Mouse (Mus musculus) liver, embryonic 15.5 days (tissue): ENCODE measurements around the gene Tbc1d30. TPM values are rescaled to one million over a fixed set of nuclear protein-coding genes. Genes with fewer than 3 reads are reported as not detected.

Experiments
- ATAC-seq: fragments of 200-750 bp; cut with Nextera tagmentation; 2 replicates; pipeline ENCODE4 v1.8.0; 2017; ENCODE audit warnings: moderate number of reproducible peaks, mild to moderate bottlenecking, moderate library complexity; ENCODE audit not compliant: insufficient read depth
- H3K27ac ChIP-seq: fragments of 300-500 bp; sonication (generic); replicated peaks from 2 replicates; pipeline ENCODE4 v1.5.1; 2015; ENCODE audit warnings: mild to moderate bottlenecking, inconsistent platforms
- H3K27me3 ChIP-seq: fragments of 300-500 bp; sonication (generic); 2 replicates; pipeline ENCODE4 v1.6.1; 2015; ENCODE audit warnings: mild to moderate bottlenecking, inconsistent platforms
- H3K36me3 ChIP-seq: fragments of 300-500 bp; sonication (generic); replicated peaks from 2 replicates; pipeline ENCODE4 v1.6.1; 2015; ENCODE audit warnings: moderate library complexity, mild to moderate bottlenecking, inconsistent platforms
- H3K4me1 ChIP-seq: fragments of 300-500 bp; sonication (generic); replicated peaks from 2 replicates; pipeline ENCODE4 v1.6.1; 2015; ENCODE audit warnings: inconsistent platforms
- H3K4me2 ChIP-seq: fragments of 300-500 bp; sonication (generic); 2 replicates; pipeline ENCODE4 v1.6.1; 2015; ENCODE audit warnings: moderate library complexity, mild to moderate bottlenecking, inconsistent platforms
- H3K4me3 ChIP-seq: fragments of 300-500 bp; sonication (generic); replicated peaks from 2 replicates; pipeline ENCODE4 v1.5.1; 2015; ENCODE audit warnings: mild to moderate bottlenecking, inconsistent platforms
- H3K9ac ChIP-seq: fragments of 300-500 bp; sonication (generic); 2 replicates; pipeline ENCODE4 v1.6.1; 2015; ENCODE audit warnings: moderate library complexity, mild to moderate bottlenecking, inconsistent platforms
- H3K9me3 ChIP-seq: fragments of 300-500 bp; sonication (generic); replicated peaks from 2 replicates; pipeline ENCODE4 v1.6.1; 2016; ENCODE audit warnings: inconsistent platforms
- WGBS: fragments of 180-500 bp; shearing (Covaris S2); methylation state at CpG from one replicate; pipeline ENCODE4 v1.1.7; 2015; ENCODE audit warnings: mixed read lengths; ENCODE audit not compliant: insufficient replicate concordance; 5-methylcytosine and 5-hydroxymethylcytosine counted together
- polyA plus RNA-seq: library from polyadenylated mRNA; unstranded; fragments of >200 nt; fragmentation: Nextera tagmentation; extraction: Ambion mirVana; gene quantifications from 2 replicates; pipeline ENCODE4 v1.2.1, GENCODE M21; 2015

The Tbc1d30 gene
- polyA plus RNA-seq, 1 experiment from 2014 or later: 0.31 TPM

- peaks cover 79% of the 10 kb centered on the region for H3K27me3 ChIP-seq
- no peaks in the 10 kb centered on the region for H3K9me3 ChIP-seq
- peak; percentile 25 for ATAC-seq
- 1% methylated on average over 77 of the region's 77 CpGs for WGBS
- no peak overlapping the region for H3K27ac ChIP-seq
- no peak overlapping the region for H3K9ac ChIP-seq
- peak overlapping the region; percentile 68 for H3K4me2 ChIP-seq
- peaks cover 11% of the 10 kb centered on the region for H3K4me1 ChIP-seq
- H3K4me3 ChIP-seq: peak overlapping the region; percentile 54
- H3K36me3 ChIP-seq: no peaks in the 10 kb centered on the region
Measured at GRCm38 (mm10) chr10:121310511-121311221, 40.4 kb downstream of the Tbc1d30 start.

DNA sequence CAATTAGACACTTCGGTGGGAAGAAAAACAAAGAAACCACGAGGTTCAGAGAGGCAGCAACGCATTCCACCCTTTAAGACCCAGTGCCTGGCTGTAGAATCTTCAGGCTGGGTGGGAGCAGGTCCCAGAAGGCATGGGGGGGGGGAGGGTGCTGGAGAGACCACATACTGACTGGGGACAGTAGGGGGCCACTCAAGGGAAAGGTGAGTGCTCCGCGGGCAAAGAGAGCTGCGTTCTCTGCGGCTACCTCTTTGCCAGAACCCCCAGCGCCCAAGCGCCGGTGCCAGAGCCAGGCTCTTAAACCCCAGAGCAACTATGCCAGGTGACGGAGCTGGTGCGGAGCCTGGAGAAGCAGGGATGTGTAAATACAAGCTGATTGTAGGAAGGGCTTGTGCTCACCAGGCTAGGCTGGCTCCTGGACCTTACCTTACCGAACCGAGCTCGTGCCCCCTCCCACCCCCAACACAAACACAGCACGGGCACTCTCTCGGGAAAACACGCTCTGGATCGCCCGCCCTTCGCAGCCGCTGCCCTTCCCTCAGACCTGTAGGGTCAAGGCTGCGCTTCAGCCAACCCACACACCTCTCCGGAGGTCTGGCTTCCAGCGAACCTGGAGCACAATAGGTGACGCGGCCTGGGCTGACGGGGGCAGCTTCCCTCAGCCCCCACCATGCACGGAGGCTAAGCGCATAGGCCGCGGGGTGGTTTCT is 41.1 kb downstream of the Tbc1d30 start:
- no peak overlapping the region for H3K9ac ChIP-seq
- peaks cover 73% of the 10 kb centered on the region for H3K27me3 ChIP-seq

DNA sequence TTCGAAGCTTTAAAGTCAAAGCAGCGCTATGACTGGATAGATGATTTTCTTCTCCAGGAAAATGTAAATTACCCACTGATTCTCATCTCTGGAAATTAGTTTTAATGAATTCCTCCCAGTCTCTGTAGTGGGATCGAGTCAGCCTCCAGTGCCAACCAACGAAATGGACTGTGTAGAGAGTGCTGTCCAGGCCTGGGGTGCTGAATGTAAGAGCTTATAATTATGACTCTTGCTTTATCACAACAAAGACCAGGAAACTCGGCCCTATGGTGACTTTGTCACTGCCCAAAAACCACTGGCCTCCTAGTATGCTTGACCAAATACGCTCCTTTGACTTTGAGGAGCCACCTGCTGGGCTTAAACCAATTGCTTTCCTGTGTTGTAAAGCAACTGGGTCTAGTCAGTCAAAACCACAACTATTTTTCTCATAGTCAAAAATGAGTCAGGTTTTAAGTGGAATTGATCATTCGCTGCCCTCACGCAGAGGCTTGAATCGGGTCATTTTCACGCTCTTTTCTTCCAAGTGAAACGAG is 41.9 kb downstream of the Tbc1d30 start:
- no peaks in the 10 kb centered on the region for H3K36me3 ChIP-seq
- no peak overlapping the region for H3K4me2 ChIP-seq
- WGBS: 25% methylated on average over 11 of the region's 11 CpGs

More for the DNA sequence above, 41.1 kb downstream of the Tbc1d30 start:
- Histone ChIP-seq H3K4me2 (peak overlapping the region; percentile 68), H3K36me3 (no peaks in the 10 kb centered on the region), H3K4me3 (peak overlapping the region; percentile 54), H3K27ac (no peak overlapping the region), H3K9me3 (no peaks in the 10 kb centered on the region), H3K4me1 (peaks cover 11% of the 10 kb centered on the region)
- no peak; the same call in 1 of the 2 replicates for ATAC-seq
- WGBS: 3% methylated on average over 32 of the region's 32 CpGs

GRCm38 (mm10) chr10:121305441-121305840 is 45.6 kb downstream of the Tbc1d30 start:
- Histone ChIP-seq H3K36me3 (no peaks in the 10 kb centered on the region), H3K27me3 (peaks cover 29% of the 10 kb centered on the region), H3K4me1 (peaks cover 8% of the 10 kb centered on the region), H3K4me3 (no peak overlapping the region), H3K9me3 (no peaks in the 10 kb centered on the region), H3K27ac (no peak overlapping the region), H3K4me2 (no peak overlapping the region), H3K9ac (no peak overlapping the region)
- WGBS: 15% methylated on average over 5 of the region's 5 CpGs
- no peak for ATAC-seq

More for the DNA sequence above, 41.9 kb downstream of the Tbc1d30 start:
- Histone ChIP-seq H3K27me3 (peaks cover 65% of the 10 kb centered on the region), H3K4me1 (peaks cover 11% of the 10 kb centered on the region), H3K9ac (no peak overlapping the region), H3K27ac (no peak overlapping the region), H3K4me3 (no peak overlapping the region), H3K9me3 (no peaks in the 10 kb centered on the region)
- no peak for ATAC-seq

- Histone ChIP-seq H3K4me3 (no peak overlapping the region), H3K4me2 (no peak overlapping the region), H3K36me3 (no peaks in the 10 kb centered on the region), H3K4me1 (no peaks in the 10 kb centered on the region), H3K9me3 (no peaks in the 10 kb centered on the region), H3K27me3 (peaks cover 11% of the 10 kb centered on the region), H3K9ac (no peak overlapping the region), H3K27ac (no peak overlapping the region)
- no peak for ATAC-seq
- 64% methylated on average over 3 of the region's 3 CpGs for WGBS
Measured at GRCm38 (mm10) chr10:121303559-121303958, 47.5 kb downstream of the Tbc1d30 start.

DNA sequence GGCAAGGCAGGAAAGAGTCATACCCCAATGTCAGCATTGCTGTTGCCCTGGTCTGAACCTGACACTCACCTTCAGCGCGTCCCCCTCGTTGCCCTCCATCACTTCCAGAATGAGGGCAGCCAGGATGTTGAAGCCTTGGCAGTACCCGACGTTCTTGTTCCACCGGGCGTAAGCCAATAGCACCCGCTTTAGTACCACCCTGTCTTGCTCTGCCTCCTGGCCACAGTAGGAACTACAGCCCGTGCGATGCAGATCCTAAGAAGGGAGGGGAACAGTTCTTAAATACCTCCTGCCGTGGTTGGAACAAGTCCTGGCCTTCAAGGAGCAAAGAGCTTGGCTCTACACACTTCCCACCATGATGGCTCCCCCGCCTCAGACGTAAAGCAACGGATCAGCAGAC is 49.2 kb downstream of the Tbc1d30 start:
- no peak overlapping the region for H3K4me3 ChIP-seq
- no peaks in the 10 kb centered on the region for H3K36me3 ChIP-seq
- 0 out of 2 replicates have a peak, but pooled peaks cover 5% of the 10 kb centered on the region for H3K4me1 ChIP-seq
- no peak overlapping the region for H3K9ac ChIP-seq
- WGBS: 67% methylated on average over 14 of the region's 14 CpGs
- H3K27me3 ChIP-seq: no peaks in the 10 kb centered on the region
- no peak overlapping the region for H3K4me2 ChIP-seq
- H3K27ac ChIP-seq: no peak overlapping the region
- H3K9me3 ChIP-seq: no peaks in the 10 kb centered on the region
- ATAC-seq: no peak

GRCm38 (mm10) chr10:121300659-121301058 is 50.4 kb downstream of the Tbc1d30 start:
- H3K4me3 ChIP-seq: no peak overlapping the region
- no peak overlapping the region for H3K4me2 ChIP-seq
- H3K27ac ChIP-seq: no peak overlapping the region
- H3K9me3 ChIP-seq: no peaks in the 10 kb centered on the region
- H3K4me1 ChIP-seq: 0 out of 2 replicates have a peak, but pooled peaks cover 6% of the 10 kb centered on the region
- ATAC-seq: no peak
- H3K36me3 ChIP-seq: no peaks in the 10 kb centered on the region
- H3K27me3 ChIP-seq: no peaks in the 10 kb centered on the region
- H3K9ac ChIP-seq: no peak overlapping the region
- 56% methylated on average over 7 of the region's 7 CpGs for WGBS

DNA sequence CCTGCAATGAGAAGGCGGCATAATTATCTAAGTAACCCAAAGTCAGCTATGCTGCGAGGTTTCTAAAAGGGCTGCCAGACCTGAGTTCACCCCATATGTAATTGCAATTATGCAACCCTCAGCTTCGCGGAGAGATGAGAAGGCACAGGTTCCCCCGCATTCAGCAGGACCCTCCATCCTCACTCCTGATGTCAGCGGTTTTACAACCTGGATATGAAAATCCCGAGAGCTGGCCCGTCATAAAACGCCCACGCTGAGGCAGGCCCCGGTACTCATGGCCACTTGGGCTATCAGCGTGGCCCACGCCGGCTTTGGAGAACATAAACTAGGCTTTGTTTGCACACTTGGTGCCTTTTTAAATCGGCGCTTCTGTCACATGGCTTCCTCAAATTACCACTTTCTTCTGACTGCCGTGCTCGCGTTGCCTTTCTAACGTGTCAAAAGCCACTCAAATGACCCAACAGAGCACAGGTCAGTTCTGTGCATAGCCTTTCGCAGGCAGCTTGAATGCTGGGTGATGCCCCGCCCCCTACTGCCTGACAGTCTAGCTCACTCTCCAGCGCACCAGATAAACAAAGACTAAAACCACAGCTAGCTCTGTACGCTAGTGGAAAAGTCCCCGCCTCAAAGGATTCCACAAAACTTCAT is 53.9 kb downstream of the Tbc1d30 start:
- Histone ChIP-seq H3K36me3 (no peaks in the 10 kb centered on the region), H3K9ac (no peak overlapping the region), H3K4me3 (peak overlapping the region; percentile 15), H3K9me3 (no peaks in the 10 kb centered on the region), H3K4me2 (peak overlapping the region; percentile 53), H3K27me3 (no peaks in the 10 kb centered on the region), H3K27ac (no peak overlapping the region), H3K4me1 (0 out of 2 replicates have a peak, but pooled peaks cover 6% of the 10 kb centered on the region)
- peak; percentile 67 for ATAC-seq
- WGBS: 27% methylated on average over 25 of the region's 25 CpGs

DNA sequence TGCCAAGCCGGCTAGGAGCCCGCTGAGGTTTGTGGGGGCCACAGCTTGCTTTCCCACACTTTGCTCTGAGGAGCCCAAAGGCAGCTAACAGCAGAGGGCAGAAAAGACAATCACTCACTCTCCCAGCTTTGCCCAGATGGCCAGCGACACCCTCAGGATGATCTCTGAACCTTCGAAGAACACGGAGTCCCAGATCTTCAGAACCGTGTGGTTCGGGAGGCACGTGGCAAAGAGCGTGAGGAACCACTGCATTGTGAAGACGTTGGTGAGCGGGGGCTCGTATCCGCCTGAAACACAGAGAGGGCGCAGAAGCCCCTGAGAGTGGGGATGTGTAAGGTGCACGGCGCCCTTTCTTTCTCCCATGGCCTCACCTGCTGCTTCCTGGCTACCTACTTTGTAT is 56.6 kb downstream of the Tbc1d30 start:
- Histone ChIP-seq H3K27ac (no peak overlapping the region), H3K9ac (no peak overlapping the region), H3K4me1 (0 out of 2 replicates have a peak, but pooled peaks cover 6% of the 10 kb centered on the region), H3K9me3 (no peaks in the 10 kb centered on the region), H3K36me3 (no peaks in the 10 kb centered on the region), H3K4me3 (no peak overlapping the region), H3K4me2 (no peak overlapping the region), H3K27me3 (no peaks in the 10 kb centered on the region)
- 71% methylated on average over 16 of the region's 16 CpGs for WGBS
- ATAC-seq: no peak

DNA sequence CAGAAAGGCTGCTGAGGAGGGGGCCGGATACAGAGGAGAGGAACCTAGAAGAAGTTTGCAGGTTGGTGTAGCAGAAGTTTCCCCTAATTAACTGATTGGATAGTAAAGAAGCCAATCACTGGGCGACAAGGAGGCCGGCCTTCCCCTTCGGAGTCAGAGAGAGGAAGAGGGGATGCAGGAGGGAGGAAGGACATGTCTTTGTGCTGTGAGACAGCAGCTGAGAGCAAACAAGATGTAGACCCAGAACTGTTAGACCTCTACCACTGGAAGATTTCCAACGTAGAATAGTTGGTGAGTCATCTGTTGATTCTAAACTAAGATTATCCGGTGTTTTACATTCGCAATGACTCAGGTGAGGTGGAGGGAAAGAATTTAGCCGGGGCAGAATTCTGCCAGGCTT is 57.2 kb downstream of the Tbc1d30 start:
- Histone ChIP-seq H3K4me3 (no peak overlapping the region), H3K9me3 (no peaks in the 10 kb centered on the region), H3K9ac (no peak overlapping the region), H3K27ac (no peak overlapping the region), H3K4me2 (no peak overlapping the region), H3K36me3 (no peaks in the 10 kb centered on the region), H3K4me1 (0 out of 2 replicates have a peak, but pooled peaks cover 6% of the 10 kb centered on the region), H3K27me3 (no peaks in the 10 kb centered on the region)
- no peak for ATAC-seq
- 41% methylated on average over 8 of the region's 8 CpGs for WGBS
